Mouse (Mus musculus): ENCODE measurements at regions not wholly inside any gene's neighbourhood (a gene's known extent, or its start where the extent isn't known, plus 50 kb on each side); places are given as distances from the start of the nearest gene placed in this dataset.

DNA sequence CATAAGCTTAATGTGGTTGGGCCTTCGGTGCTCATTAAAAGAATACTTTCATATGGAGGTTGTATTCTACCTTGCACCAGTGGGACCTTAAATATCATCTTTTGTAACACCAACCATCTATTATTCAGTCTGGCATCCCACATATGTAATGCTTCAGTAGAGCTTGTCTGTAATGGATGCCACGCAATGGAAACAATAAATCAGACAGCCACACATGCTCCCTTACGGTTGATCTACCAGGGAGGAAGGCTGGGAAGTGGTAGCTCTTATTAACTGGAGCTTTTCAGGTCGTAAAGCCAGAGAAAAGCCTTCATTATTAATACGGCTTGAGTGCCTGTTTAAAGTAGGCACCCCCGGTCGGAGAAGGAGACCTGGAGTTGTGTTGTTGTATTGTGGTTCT is 66.8 kb upstream of the Slc28a3 start:
- TF ChIP-seq CTCF (conservative IDR thresholded peaks at IDR 0.05; ENCODE audit: low read length) (no peak), POU5F1 (IDR thresholded peaks at IDR 0.05; ENCODE audit: borderline replicate concordance, low read length) (no peak), NANOG (IDR thresholded peaks at IDR 0.05; ENCODE audit: borderline replicate concordance, low read length) (no peak)
